In the genomic region with DNA sequence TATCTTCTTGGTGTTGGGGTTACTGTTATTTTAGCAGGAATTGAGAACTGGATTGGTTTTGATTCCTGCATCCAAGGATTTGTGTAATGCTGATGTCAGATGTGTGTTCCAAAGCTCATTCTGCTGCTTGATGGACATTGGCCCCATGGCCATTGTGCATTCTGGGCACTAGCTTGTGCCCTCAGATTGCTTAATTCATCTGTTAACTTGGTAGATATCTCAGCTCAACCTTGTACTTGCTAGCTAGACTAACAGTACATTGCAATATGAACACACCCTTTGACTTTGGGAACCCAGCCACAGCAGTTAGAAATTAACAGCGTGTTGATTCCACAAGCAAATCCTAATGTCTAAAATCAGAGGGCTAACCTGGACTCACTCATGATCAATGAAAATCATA, we compare ENCODE assay signal across 22 mouse cellular contexts. TPM values are rescaled to one million over a fixed set of nuclear protein-coding genes. Genes with fewer than 3 reads are reported as not detected.
DNase-seq lines count a peak whose midpoint lies in the region; ATAC-seq lines count a peak whose summit lies in the region.
"Had no signal": no experiment of that assay in that cellular context is flagged by ENCODE, and none has a peak within 500 bp of the region (broad histone marks: within the 10 kb centered on the region; RNA-seq: fewer than 3 reads in every experiment).

No protein-coding gene starts in this region.

- no peaks in the 10 kb centered on the region for H3K36me3 ChIP-seq in heart, embryonic 11.5 days (ENCODE audit: control insufficient read depth, insufficient read depth, low read length)
- no peaks in the 10 kb centered on the region for H3K36me3 ChIP-seq in kidney, embryonic 16.5 days (ENCODE audit: insufficient read depth, low read length)
- H3K36me3 ChIP-seq in liver, embryonic 16.5 days (ENCODE audit: control insufficient read depth, insufficient read depth): no peaks in the 10 kb centered on the region; the same call in 1 of the 2 replicates
- H3K36me3 ChIP-seq: forebrain, embryonic 15.5 days; heart, embryonic 15.5 days; hindbrain, embryonic 10.5 days; limb, embryonic 12.5 days had no signal

- WGBS in heart, embryonic 11.5 days (ENCODE audit: insufficient replicate concordance): 93% methylated on average over 1 of the region's 1 CpGs
- 98% methylated on average over 1 of the region's 1 CpGs for WGBS in kidney, embryonic 16.5 days
- WGBS in liver, embryonic 16.5 days (ENCODE audit: insufficient replicate concordance): 77% methylated on average over 1 of the region's 1 CpGs

- no peak overlapping the region for H3K27ac ChIP-seq in heart, embryonic 11.5 days (ENCODE audit: low read depth, low read length)
- no peak overlapping the region for H3K27ac ChIP-seq in kidney, embryonic 16.5 days (ENCODE audit: low read length)
- peak overlapping the region; percentile 73 for H3K27ac ChIP-seq in liver, embryonic 16.5 days (ENCODE audit: low read length)
- H3K27ac ChIP-seq: forebrain, embryonic 15.5 days; heart, embryonic 15.5 days; hindbrain, embryonic 10.5 days; hindbrain, postnatal 0 days; limb, embryonic 12.5 days; stomach, postnatal 0 days had no signal

- peaks cover 7% of the 10 kb centered on the region; the same call in 1 of the 2 replicates for H3K27me3 ChIP-seq in heart, embryonic 11.5 days (ENCODE audit: control insufficient read depth, insufficient read depth, low read length)
- no peaks in the 10 kb centered on the region for H3K27me3 ChIP-seq in kidney, embryonic 16.5 days (ENCODE audit: insufficient read depth, low read length)
- no peaks in the 10 kb centered on the region for H3K27me3 ChIP-seq in liver, embryonic 16.5 days (ENCODE audit: control insufficient read depth, insufficient read depth, low read depth, low read length)
- H3K27me3 ChIP-seq: forebrain, embryonic 15.5 days; heart, embryonic 15.5 days had no signal

- peak overlapping the region; percentile 41 for H3K4me2 ChIP-seq in heart, embryonic 11.5 days
- no peak overlapping the region for H3K4me2 ChIP-seq in kidney, embryonic 16.5 days (replicated peaks; ENCODE audit: low read depth, low read length)
- peak overlapping the region; percentile 72 for H3K4me2 ChIP-seq in liver, embryonic 16.5 days (ENCODE audit: low read depth, low read length)
- H3K4me2 ChIP-seq: forebrain, embryonic 15.5 days; heart, embryonic 15.5 days; limb, embryonic 12.5 days; midbrain, embryonic 11.5 days had no signal

- H3K4me1 ChIP-seq in heart, embryonic 11.5 days (ENCODE audit: control insufficient read depth, insufficient read depth, low read length): peaks cover 10% of the 10 kb centered on the region; the same call in 1 of the 2 replicates
- peaks cover 9% of the 10 kb centered on the region for H3K4me1 ChIP-seq in kidney, embryonic 16.5 days (ENCODE audit: insufficient read depth, low read length)
- peaks cover 15% of the 10 kb centered on the region for H3K4me1 ChIP-seq in liver, embryonic 16.5 days (ENCODE audit: control insufficient read depth, low read depth, low read length)

- no peak for ATAC-seq in heart, embryonic 11.5 days (replicated peaks; ENCODE audit: insufficient number of reproducible peaks, low FRiP score, low TSS enrichment)
- no peak for ATAC-seq in kidney, embryonic 16.5 days (ENCODE audit: low FRiP score, low TSS enrichment)
- ATAC-seq in liver, embryonic 16.5 days (ENCODE audit: low read depth): no peak
- ATAC-seq: forebrain, embryonic 15.5 days; hindbrain, postnatal 0 days had no signal

- H3K9me3 ChIP-seq in heart, embryonic 11.5 days (replicated peaks; ENCODE audit: control insufficient read depth, low read length): no peaks in the 10 kb centered on the region
- no peaks in the 10 kb centered on the region for H3K9me3 ChIP-seq in kidney, embryonic 16.5 days (ENCODE audit: low read length)
- no peaks in the 10 kb centered on the region for H3K9me3 ChIP-seq in liver, embryonic 16.5 days (replicated peaks; ENCODE audit: control insufficient read depth, low read length)
- H3K9me3 ChIP-seq: forebrain, embryonic 15.5 days; heart, embryonic 15.5 days; hindbrain, embryonic 10.5 days; limb, embryonic 12.5 days had no signal

- no peak for DNase-seq in heart, postnatal 25 days (ENCODE audit: low spot score)
- peak; percentile 83 to 86 for DNase-seq in kidney, adult 8-10 months
- DNase-seq in kidney, postnatal 25 days: peak; percentile 69 to 85
- DNase-seq in retina, postnatal 1 day: no peak
- no peak for DNase-seq in layer of hippocampus, postnatal 36 days
- DNase-seq: cerebellum, adult 9-10 months; gastrocnemius, postnatal 36 days; right cerebral cortex, postnatal 4 days had no signal

- no peak overlapping the region for H3K9ac ChIP-seq in heart, embryonic 11.5 days (ENCODE audit: low read depth, low read length)
- H3K9ac ChIP-seq in kidney, embryonic 16.5 days (replicated peaks; ENCODE audit: low read length): no peak overlapping the region
- peak overlapping the region; percentile 49 for H3K9ac ChIP-seq in liver, embryonic 16.5 days (ENCODE audit: low read depth, low read length)
- H3K9ac ChIP-seq: forebrain, embryonic 15.5 days; heart, embryonic 15.5 days; limb, embryonic 12.5 days had no signal

- intact Hi-C loops in heart, postnatal 25 days (cut with DNase I): no loop called here

- 0 out of 2 replicates have a peak overlapping the region, but pooled peaks have one; percentile 8 for H3K4me3 ChIP-seq in heart, embryonic 11.5 days (ENCODE audit: low read depth, low read length)
- H3K4me3 ChIP-seq in kidney, embryonic 16.5 days (ENCODE audit: low read length): no peak overlapping the region
- peak overlapping the region; percentile 47 for H3K4me3 ChIP-seq in liver, embryonic 16.5 days (ENCODE audit: low read depth, low read length)
- H3K4me3 ChIP-seq: forebrain, embryonic 15.5 days; heart, embryonic 15.5 days; hindbrain, embryonic 10.5 days; limb, embryonic 12.5 days had no signal

RNA-seq across cellular contexts. Expression of a gene that starts 2.8 kb away (rescaled TPM):
- 38.0 and 39.5 TPM in 2 replicates for polyA plus RNA-seq in heart, embryonic 11.5 days (2014; fragmentation: Nextera tagmentation; extraction: Ambion mirVana)
- 10 to 100 TPM; 88.1 to 88.6 TPM for total RNA-seq in heart, postnatal 25 days (2021)
- 50.7 and 52.1 TPM in 2 replicates for polyA plus RNA-seq in kidney, embryonic 16.5 days (2015; fragmentation: Nextera tagmentation; extraction: Ambion mirVana)
- 46.3 and 47.3 TPM in 2 replicates for polyA plus RNA-seq in liver, embryonic 16.5 days (2015; fragmentation: Nextera tagmentation; extraction: Ambion mirVana)
- total RNA-seq in layer of hippocampus, postnatal 36 days (2021): 10 to 100 TPM; 18.3 to 23.0 TPM

RNA-seq across cellular contexts. Expression of a gene that starts 7.4 kb away (rescaled TPM):
- 42.6 and 48.8 TPM in 2 replicates for polyA plus RNA-seq in heart, embryonic 11.5 days (2014; fragmentation: Nextera tagmentation; extraction: Ambion mirVana)
- 100 to 1,000 TPM in 1 of 2 experiments, 10 to 100 TPM in 1; 97.1 to 108 TPM for total RNA-seq in heart, postnatal 25 days (2021)
- 63.4 and 75.6 TPM in 2 replicates for polyA plus RNA-seq in kidney, embryonic 16.5 days (2015; fragmentation: Nextera tagmentation; extraction: Ambion mirVana)
- polyA plus RNA-seq in liver, embryonic 16.5 days (2015; fragmentation: Nextera tagmentation; extraction: Ambion mirVana): 124 and 125 TPM in 2 replicates
- total RNA-seq in layer of hippocampus, postnatal 36 days (2021): 100 to 1,000 TPM; 131 to 134 TPM

RNA-seq across cellular contexts. Expression of a gene that starts 18.4 kb away (rescaled TPM):
- 0.14 TPM in 1 of 2 replicates, not detected in the other for polyA plus RNA-seq in heart, embryonic 11.5 days (2014; fragmentation: Nextera tagmentation; extraction: Ambion mirVana)
- 1 to 10 TPM; 6.9 TPM for total RNA-seq in heart, postnatal 25 days (2021)
- 3.0 and 3.1 TPM in 2 replicates for polyA plus RNA-seq in kidney, embryonic 16.5 days (2015; fragmentation: Nextera tagmentation; extraction: Ambion mirVana)
- 11.0 and 11.7 TPM in 2 replicates for polyA plus RNA-seq in liver, embryonic 16.5 days (2015; fragmentation: Nextera tagmentation; extraction: Ambion mirVana)
- total RNA-seq in layer of hippocampus, postnatal 36 days (2021): under 1 TPM in 1 of 2 experiments, not detected in 1; 0.33 TPM
- total RNA-seq: common myeloid progenitor, adult 5-6 weeks; layer of hippocampus, postnatal 10 days; MEL; monocyte, adult 5-6 weeks had no signal

RNA-seq across cellular contexts. Expression of a gene that starts 38.8 kb away (rescaled TPM):
- polyA plus RNA-seq in heart, embryonic 11.5 days (2014; fragmentation: Nextera tagmentation; extraction: Ambion mirVana): 42.3 and 43.3 TPM in 2 replicates
- total RNA-seq in heart, postnatal 25 days (2021): 10 to 100 TPM; 18.2 to 19.4 TPM
- 63.3 and 67.1 TPM in 2 replicates for polyA plus RNA-seq in kidney, embryonic 16.5 days (2015; fragmentation: Nextera tagmentation; extraction: Ambion mirVana)
- 53.2 and 55.5 TPM in 2 replicates for polyA plus RNA-seq in liver, embryonic 16.5 days (2015; fragmentation: Nextera tagmentation; extraction: Ambion mirVana)
- total RNA-seq in layer of hippocampus, postnatal 36 days (2021): 10 to 100 TPM; 33.2 to 37.1 TPM

RNA-seq across cellular contexts. Expression of a gene that starts 39.1 kb away (rescaled TPM):
- 25.2 and 26.5 TPM in 2 replicates for polyA plus RNA-seq in heart, embryonic 11.5 days (2014; fragmentation: Nextera tagmentation; extraction: Ambion mirVana)
- total RNA-seq in heart, postnatal 25 days (2021): 10 to 100 TPM; 33.4 to 36.3 TPM
- polyA plus RNA-seq in kidney, embryonic 16.5 days (2015; fragmentation: Nextera tagmentation; extraction: Ambion mirVana): 46.2 and 50.4 TPM in 2 replicates
- 38.9 and 40.3 TPM in 2 replicates for polyA plus RNA-seq in liver, embryonic 16.5 days (2015; fragmentation: Nextera tagmentation; extraction: Ambion mirVana)
- 10 to 100 TPM; 39.2 to 42.8 TPM for total RNA-seq in layer of hippocampus, postnatal 36 days (2021)

Comparison
In these comparisons a context has a peak if more than half of its experiments do, and no peak if none do; other contexts are left out.
1. DNase-seq: peak in kidney, adult 8-10 months (2 of 2) and kidney, postnatal 25 days (2 of 2); none in heart, postnatal 25 days (single experiment), retina, postnatal 1 day (single experiment) and layer of hippocampus, postnatal 36 days (0 of 2).